Mouse (Mus musculus): ENCODE results near the gene Iars2.

Gene Iars2

GRCm38 (mm10) chr1:185298496-185298895 lies 30.7 kb downstream of the Iars2 start:
- Histone ChIP-seq H3K4me3 (replicated peaks; ENCODE audit: low read length) (no peak overlapping the region), H3K4me1 (replicated peaks; ENCODE audit: low read depth, low read length) (peaks cover 23% of the 10 kb centered on the region), H3K9me3 (ENCODE audit: low read length) (no peaks in the 10 kb centered on the region), H3K36me3 (ENCODE audit: insufficient read depth, low read length) (peaks cover 66% of the 10 kb centered on the region), H3K27me3 (ENCODE audit: insufficient read depth, low read length) (no peaks in the 10 kb centered on the region)
- no peak for TF ChIP-seq NANOG (IDR thresholded peaks at IDR 0.05; ENCODE audit: borderline replicate concordance, low read length)
- TF ChIP-seq CTCF (conservative IDR thresholded peaks at IDR 0.05; ENCODE audit: low read length): no peak
- TF ChIP-seq POU5F1 (IDR thresholded peaks at IDR 0.05; ENCODE audit: borderline replicate concordance, low read length): no peak

GRCm38 (mm10) chr1:185296850-185297249 lies 32.3 kb downstream of the Iars2 start:
- no peak overlapping the region for H3K4me3 ChIP-seq (replicated peaks; ENCODE audit: low read length)
- H3K9me3 ChIP-seq (ENCODE audit: low read length): no peaks in the 10 kb centered on the region
- H3K36me3 ChIP-seq (ENCODE audit: insufficient read depth, low read length): peaks cover 73% of the 10 kb centered on the region
- peaks cover 21% of the 10 kb centered on the region for H3K4me1 ChIP-seq (replicated peaks; ENCODE audit: low read depth, low read length)
- TF ChIP-seq CTCF (conservative IDR thresholded peaks at IDR 0.05; ENCODE audit: low read length) (no peak), POU5F1 (IDR thresholded peaks at IDR 0.05; ENCODE audit: borderline replicate concordance, low read length) (no peak), NANOG (IDR thresholded peaks at IDR 0.05; ENCODE audit: borderline replicate concordance, low read length) (no peak)
- H3K27me3 ChIP-seq (ENCODE audit: insufficient read depth, low read length): no peaks in the 10 kb centered on the region

- peaks cover 80% of the 10 kb centered on the region for H3K36me3 ChIP-seq (ENCODE audit: insufficient read depth, low read length)
Measured at GRCm38 (mm10) chr1:185292646-185293360, 36.4 kb downstream of the Iars2 start.

GRCm38 (mm10) chr1:185291336-185291735 lies 37.9 kb downstream of the Iars2 start:
- Histone ChIP-seq H3K27me3 (ENCODE audit: insufficient read depth, low read length) (no peaks in the 10 kb centered on the region), H3K9me3 (ENCODE audit: low read length) (no peaks in the 10 kb centered on the region), H3K4me3 (replicated peaks; ENCODE audit: low read length) (no peak overlapping the region), H3K4me1 (replicated peaks; ENCODE audit: low read depth, low read length) (peaks cover 12% of the 10 kb centered on the region), H3K36me3 (ENCODE audit: insufficient read depth, low read length) (peaks cover 84% of the 10 kb centered on the region)
- no peak for TF ChIP-seq CTCF (conservative IDR thresholded peaks at IDR 0.05; ENCODE audit: low read length)
- no peak for TF ChIP-seq NANOG (IDR thresholded peaks at IDR 0.05; ENCODE audit: borderline replicate concordance, low read length)
- TF ChIP-seq POU5F1 (IDR thresholded peaks at IDR 0.05; ENCODE audit: borderline replicate concordance, low read length): no peak

More at GRCm38 (mm10) chr1:185292646-185293360, 36.4 kb downstream of the Iars2 start:
- Histone ChIP-seq H3K9me3 (ENCODE audit: low read length) (no peaks in the 10 kb centered on the region), H3K4me1 (replicated peaks; ENCODE audit: low read depth, low read length) (peaks cover 18% of the 10 kb centered on the region), H3K27me3 (ENCODE audit: insufficient read depth, low read length) (no peaks in the 10 kb centered on the region), H3K4me3 (replicated peaks; ENCODE audit: low read length) (no peak overlapping the region)
- TF ChIP-seq CTCF (conservative IDR thresholded peaks at IDR 0.05; ENCODE audit: low read length) (no peak), NANOG (IDR thresholded peaks at IDR 0.05; ENCODE audit: borderline replicate concordance, low read length) (no peak), POU5F1 (IDR thresholded peaks at IDR 0.05; ENCODE audit: borderline replicate concordance, low read length) (no peak)

GRCm38 (mm10) chr1:185289231-185289630 lies 40.0 kb downstream of the Iars2 start:
- H3K4me3 ChIP-seq (replicated peaks; ENCODE audit: low read length): no peak overlapping the region
- no peaks in the 10 kb centered on the region for H3K27me3 ChIP-seq (ENCODE audit: insufficient read depth, low read length)
- TF ChIP-seq CTCF (conservative IDR thresholded peaks at IDR 0.05; ENCODE audit: low read length) (no peak), POU5F1 (IDR thresholded peaks at IDR 0.05; ENCODE audit: borderline replicate concordance, low read length) (no peak), NANOG (IDR thresholded peaks at IDR 0.05; ENCODE audit: borderline replicate concordance, low read length) (no peak)
- H3K36me3 ChIP-seq (ENCODE audit: insufficient read depth, low read length): peaks cover 86% of the 10 kb centered on the region
- no peaks in the 10 kb centered on the region for H3K9me3 ChIP-seq (ENCODE audit: low read length)
- peaks cover 12% of the 10 kb centered on the region for H3K4me1 ChIP-seq (replicated peaks; ENCODE audit: low read depth, low read length)

GRCm38 (mm10) chr1:185287066-185287465 lies 42.1 kb downstream of the Iars2 start:
- TF ChIP-seq CTCF (conservative IDR thresholded peaks at IDR 0.05; ENCODE audit: low read length): no peak
- TF ChIP-seq POU5F1 (IDR thresholded peaks at IDR 0.05; ENCODE audit: borderline replicate concordance, low read length): no peak
- TF ChIP-seq NANOG (IDR thresholded peaks at IDR 0.05; ENCODE audit: borderline replicate concordance, low read length): no peak
- H3K4me3 ChIP-seq (replicated peaks; ENCODE audit: low read length): no peak overlapping the region
- H3K4me1 ChIP-seq (replicated peaks; ENCODE audit: low read depth, low read length): 0 out of 2 replicates have a peak, but pooled peaks cover 5% of the 10 kb centered on the region
- H3K36me3 ChIP-seq (ENCODE audit: insufficient read depth, low read length): peaks cover 85% of the 10 kb centered on the region
- no peaks in the 10 kb centered on the region for H3K27me3 ChIP-seq (ENCODE audit: insufficient read depth, low read length)
- no peaks in the 10 kb centered on the region for H3K9me3 ChIP-seq (ENCODE audit: low read length)

GRCm38 (mm10) chr1:185285171-185285570 lies 44.0 kb downstream of the Iars2 start:
- Histone ChIP-seq H3K36me3 (ENCODE audit: insufficient read depth, low read length) (peaks cover 87% of the 10 kb centered on the region), H3K4me3 (replicated peaks; ENCODE audit: low read length) (no peak overlapping the region), H3K27me3 (ENCODE audit: insufficient read depth, low read length) (no peaks in the 10 kb centered on the region), H3K9me3 (ENCODE audit: low read length) (no peaks in the 10 kb centered on the region), H3K4me1 (replicated peaks; ENCODE audit: low read depth, low read length) (0 out of 2 replicates have a peak, but pooled peaks cover 2% of the 10 kb centered on the region)
- TF ChIP-seq NANOG (IDR thresholded peaks at IDR 0.05; ENCODE audit: borderline replicate concordance, low read length): no peak
- TF ChIP-seq POU5F1 (IDR thresholded peaks at IDR 0.05; ENCODE audit: borderline replicate concordance, low read length): no peak
- no peak for TF ChIP-seq CTCF (conservative IDR thresholded peaks at IDR 0.05; ENCODE audit: low read length)

GRCm38 (mm10) chr1:185284740-185285139 lies 44.5 kb downstream of the Iars2 start:
- Histone ChIP-seq H3K27me3 (ENCODE audit: insufficient read depth, low read length) (no peaks in the 10 kb centered on the region), H3K4me1 (replicated peaks; ENCODE audit: low read depth, low read length) (0 out of 2 replicates have a peak, but pooled peaks cover 2% of the 10 kb centered on the region), H3K36me3 (ENCODE audit: insufficient read depth, low read length) (peaks cover 88% of the 10 kb centered on the region), H3K4me3 (replicated peaks; ENCODE audit: low read length) (no peak overlapping the region), H3K9me3 (ENCODE audit: low read length) (no peaks in the 10 kb centered on the region)
- no peak for TF ChIP-seq NANOG (IDR thresholded peaks at IDR 0.05; ENCODE audit: borderline replicate concordance, low read length)
- no peak for TF ChIP-seq CTCF (conservative IDR thresholded peaks at IDR 0.05; ENCODE audit: low read length)
- no peak for TF ChIP-seq POU5F1 (IDR thresholded peaks at IDR 0.05; ENCODE audit: borderline replicate concordance, low read length)

Measured in E14TG2a.4 (cell line).